Mouse (Mus musculus): ENCODE results near the gene Ehmt2.

DNA sequence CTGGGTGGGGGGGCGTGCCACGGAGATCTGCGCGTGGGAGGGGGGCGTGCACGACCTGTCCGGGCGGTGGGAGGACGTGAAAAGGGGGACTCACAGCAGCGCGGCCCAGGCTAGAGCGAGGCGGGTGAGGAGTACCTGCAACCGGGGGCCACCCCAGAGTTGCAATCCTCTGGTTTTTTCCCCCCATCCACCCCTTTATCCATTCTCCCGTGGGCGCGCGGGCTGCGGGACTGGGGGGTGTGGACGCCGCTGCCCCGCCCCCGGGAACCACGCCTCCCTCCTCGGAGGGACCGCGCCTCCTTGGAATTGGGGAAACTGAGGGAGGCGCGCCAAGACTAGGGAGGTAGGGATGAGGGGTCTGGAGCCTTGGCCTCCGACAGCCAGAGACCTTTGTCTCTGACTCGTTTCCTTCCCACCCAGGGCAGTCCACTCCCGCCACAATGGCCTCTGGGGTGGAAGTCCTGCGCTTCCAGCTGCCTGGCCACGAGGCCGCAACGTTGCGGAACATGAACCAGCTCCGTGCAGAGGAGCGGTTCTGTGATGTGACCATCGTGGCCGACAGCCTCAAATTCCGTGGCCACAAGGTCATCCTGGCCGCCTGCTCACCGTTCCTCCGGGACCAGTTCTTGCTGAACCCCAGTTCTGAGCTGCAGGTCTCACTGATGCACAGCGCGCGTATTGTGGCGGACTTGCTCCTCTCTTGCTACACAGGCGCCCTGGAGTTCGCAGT lies 3.3 kb upstream of the Ehmt2 start:
- no peak for TF ChIP-seq CTCF (IDR thresholded peaks at IDR 0.05; ENCODE audit: extremely low read depth, insufficient read length, insufficient replicate concordance, low read depth, low read length)
- no peak for TF ChIP-seq POLR2A (IDR thresholded peaks at IDR 0.05; ENCODE audit: low read depth, low read length)
